Mouse (Mus musculus) hindbrain, embryonic 16.5 days (tissue): Measurements from ENCODE around the gene Gm48552. TPM values are rescaled to one million over a fixed set of nuclear protein-coding genes. Genes with fewer than 3 reads are reported as not detected.

Experiments used
- ATAC-seq: fragments of 200-750 bp; cut with Nextera tagmentation; 2 replicates; pipeline ENCODE4 v1.8.0; 2017; ENCODE audit warnings: moderate TSS enrichment, moderate library complexity
- H3K27ac ChIP-seq: fragments of 300-500 bp; sonication (generic); 2 replicates; pipeline ENCODE4 v1.5.1; 2014; ENCODE audit warnings: low read depth, mild to moderate bottlenecking, control low read depth, low read length, moderate library complexity
- H3K27me3 ChIP-seq: fragments of 300-500 bp; sonication (generic); replicated peaks from 2 replicates; pipeline ENCODE4 v1.6.1; 2014; ENCODE audit warnings: low read length; ENCODE audit not compliant: control insufficient read depth, insufficient read depth
- H3K36me3 ChIP-seq: fragments of 300-500 bp; sonication (generic); 2 replicates; pipeline ENCODE4 v1.6.1; 2014; ENCODE audit warnings: mild to moderate bottlenecking, low read length, moderate library complexity, mixed read lengths; ENCODE audit not compliant: control insufficient read depth, insufficient read depth
- H3K4me1 ChIP-seq: fragments of 300-500 bp; sonication (generic); 2 replicates; pipeline ENCODE4 v1.6.1; 2014; ENCODE audit warnings: low read depth, low read length; ENCODE audit not compliant: control insufficient read depth, insufficient read depth
- H3K4me2 ChIP-seq: fragments of 300-500 bp; sonication (generic); 2 replicates; pipeline ENCODE4 v1.6.1; 2014; ENCODE audit warnings: mild to moderate bottlenecking, low read length, control low read depth, moderate library complexity
- H3K4me3 ChIP-seq: fragments of 300-500 bp; sonication (generic); 2 replicates; pipeline ENCODE4 v1.5.1; 2014; ENCODE audit warnings: mild to moderate bottlenecking, low read length, control low read depth, moderate library complexity
- H3K9ac ChIP-seq: fragments of 300-500 bp; sonication (generic); 2 replicates; pipeline ENCODE4 v1.6.1; 2014; ENCODE audit warnings: low read depth, mild to moderate bottlenecking, control low read depth, low read length, moderate library complexity
- H3K9me3 ChIP-seq: fragments of 300-500 bp; sonication (generic); 2 replicates; pipeline ENCODE4 v1.6.1; 2014; ENCODE audit warnings: mild to moderate bottlenecking, low read length, moderate library complexity; ENCODE audit not compliant: control insufficient read depth
- WGBS: fragments of 180-500 bp; shearing (Covaris S2); extraction: QIAGEN DNeasy Blood & Tissue Kit; methylation state at CpG from one replicate; pipeline ENCODE4 v1.1.7; 2014; 5-methylcytosine and 5-hydroxymethylcytosine counted together
- polyA plus RNA-seq: library from polyadenylated mRNA; unstranded; fragments of >200 nt; fragmentation: Nextera tagmentation; extraction: Ambion mirVana; gene quantifications from 2 replicates; pipeline ENCODE4 v1.2.1, GENCODE M21; 2015

Gene Gm48552
- polyA plus RNA-seq, 1 experiment from 2014 or later, result 1.5 TPM

DNA sequence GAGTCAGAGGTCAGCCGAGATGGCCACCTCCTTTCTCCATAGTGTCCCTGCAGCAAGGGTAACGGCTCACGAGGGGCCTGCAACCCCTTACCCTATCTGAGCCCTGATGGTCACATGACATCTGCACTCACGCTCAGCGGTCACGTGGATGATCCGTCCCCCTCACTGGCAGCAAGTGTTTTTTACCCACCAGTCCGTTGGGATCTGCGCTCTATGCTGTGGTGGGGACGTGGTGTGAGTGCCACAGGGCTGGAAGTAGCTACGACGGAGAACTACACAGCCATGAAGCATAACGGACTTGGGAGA, 19.6 kb downstream of the Gm48552 start:
- H3K36me3 ChIP-seq, result peaks cover 21% of the 10 kb centered on the region
- ATAC-seq, result no peak
- 50% methylated on average over 13 of the region's 13 CpGs for WGBS
- H3K27ac ChIP-seq, result no peak overlapping the region
- peaks cover 3% of the 10 kb centered on the region; the same call in 1 of the 2 replicates for H3K27me3 ChIP-seq
- no peaks in the 10 kb centered on the region for H3K9me3 ChIP-seq
- H3K9ac ChIP-seq, result no peak overlapping the region
- H3K4me1 ChIP-seq, result peaks cover 36% of the 10 kb centered on the region
- H3K4me3 ChIP-seq, result no peak overlapping the region
- H3K4me2 ChIP-seq, result no peak overlapping the region

DNA sequence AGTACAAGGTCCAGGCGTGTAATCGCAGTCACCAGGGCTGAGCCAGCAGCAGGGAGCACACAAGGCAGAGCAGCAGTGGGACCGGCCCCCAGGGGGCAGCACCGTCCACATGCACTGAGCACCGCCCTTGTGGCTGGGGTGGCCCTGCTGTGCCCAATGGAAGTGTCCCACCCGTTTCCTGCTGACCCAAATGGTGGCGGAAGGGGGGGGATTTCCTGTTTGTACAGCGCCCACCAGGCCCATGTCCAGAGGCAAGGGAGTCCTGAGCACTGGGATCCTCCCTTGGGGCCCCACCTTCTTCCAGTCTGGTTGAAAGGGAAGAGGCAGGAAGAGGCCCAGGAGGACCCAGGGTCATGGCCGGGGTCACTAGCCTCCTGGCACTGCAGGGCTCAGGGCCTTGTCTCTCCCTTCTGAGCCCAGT, 20.1 kb downstream of the Gm48552 start:
- Histone ChIP-seq H3K4me1 (peaks cover 37% of the 10 kb centered on the region), H3K36me3 (peaks cover 21% of the 10 kb centered on the region), H3K27me3 (peaks cover 3% of the 10 kb centered on the region; the same call in 1 of the 2 replicates), H3K9me3 (no peaks in the 10 kb centered on the region), H3K9ac (no peak overlapping the region), H3K4me2 (no peak overlapping the region), H3K4me3 (no peak overlapping the region), H3K27ac (peak overlapping the region; percentile 29)
- ATAC-seq, result no peak
- 19% methylated on average over 9 of the region's 9 CpGs for WGBS

DNA sequence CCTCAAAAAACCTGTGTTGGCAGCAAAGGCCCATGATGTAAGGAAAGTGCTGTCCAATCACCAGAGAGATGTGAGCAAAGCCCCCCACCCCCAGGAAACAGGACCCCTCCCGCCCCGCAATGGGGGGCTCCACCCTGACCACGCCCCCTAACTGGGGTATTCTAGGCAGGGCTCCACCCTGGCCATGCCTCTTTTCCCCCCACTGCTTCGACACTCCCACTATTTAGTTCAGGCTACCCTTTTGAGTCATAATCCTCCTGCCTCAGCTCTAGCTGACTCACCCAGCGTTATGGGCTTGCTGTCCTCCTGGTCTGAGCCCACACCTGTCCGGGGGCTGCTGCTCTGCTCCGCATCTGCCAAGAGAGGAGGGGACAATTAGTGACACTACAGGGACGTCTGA, 20.5 kb downstream of the Gm48552 start:
- no peak overlapping the region for H3K4me3 ChIP-seq
- H3K9me3 ChIP-seq, result no peaks in the 10 kb centered on the region
- H3K27ac ChIP-seq, result peak overlapping the region; percentile 29
- H3K36me3 ChIP-seq, result peaks cover 18% of the 10 kb centered on the region
- peaks cover 3% of the 10 kb centered on the region; the same call in 1 of the 2 replicates for H3K27me3 ChIP-seq
- WGBS, result 11% methylated on average over 8 of the region's 8 CpGs
- H3K4me1 ChIP-seq, result peaks cover 41% of the 10 kb centered on the region
- H3K9ac ChIP-seq, result no peak overlapping the region
- ATAC-seq, result no peak
- H3K4me2 ChIP-seq, result no peak overlapping the region

DNA sequence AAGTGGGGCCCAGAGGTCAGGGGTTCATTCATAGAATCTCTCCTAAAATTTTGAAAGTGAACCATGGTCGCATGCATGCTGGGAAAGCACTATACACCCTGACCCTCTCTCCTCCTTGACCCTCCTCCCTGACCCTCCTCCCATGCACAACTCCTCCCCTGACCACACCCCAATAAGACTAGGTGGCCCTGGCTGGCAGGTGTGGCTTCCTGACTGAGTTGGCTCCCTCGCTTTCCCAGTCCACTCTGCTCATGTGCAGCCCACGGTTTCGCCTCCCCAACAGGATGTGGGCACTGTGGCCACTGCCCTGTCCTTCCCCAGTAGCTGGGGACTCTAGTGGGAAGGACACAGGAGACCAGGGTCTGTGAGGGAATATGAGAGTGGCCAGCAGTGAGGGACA, 21.5 kb downstream of the Gm48552 start:
- Histone ChIP-seq H3K27ac (0 out of 2 replicates have a peak overlapping the region, but pooled peaks have one; percentile 81), H3K4me1 (peaks cover 49% of the 10 kb centered on the region), H3K9me3 (no peaks in the 10 kb centered on the region), H3K27me3 (peaks cover 3% of the 10 kb centered on the region; the same call in 1 of the 2 replicates), H3K4me2 (no peak overlapping the region), H3K9ac (no peak overlapping the region), H3K4me3 (no peak overlapping the region), H3K36me3 (peaks cover 14% of the 10 kb centered on the region)
- WGBS, result 70% methylated on average over 4 of the region's 4 CpGs
- no peak for ATAC-seq

DNA sequence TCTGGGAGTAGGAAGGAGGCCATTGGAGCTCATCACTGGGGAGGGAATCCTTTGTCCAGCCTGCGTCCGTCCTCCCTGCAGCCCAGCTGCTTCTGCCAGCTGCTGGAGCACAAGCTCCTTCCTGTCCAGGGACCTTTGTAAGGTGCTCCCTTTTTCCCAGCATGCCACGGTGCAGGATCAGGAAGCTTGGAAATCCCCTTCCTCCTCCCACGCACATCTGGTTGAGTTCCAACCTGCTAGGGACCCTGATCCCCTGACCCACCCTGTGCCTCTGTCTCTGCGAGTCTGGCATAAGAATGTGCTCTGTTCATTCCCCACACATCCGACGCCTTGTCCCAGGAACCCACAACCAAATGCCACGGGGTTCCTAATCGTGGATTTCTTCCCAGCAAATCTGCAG, 22.2 kb downstream of the Gm48552 start:
- ATAC-seq, result no peak
- no peak overlapping the region for H3K4me3 ChIP-seq
- H3K9me3 ChIP-seq, result no peaks in the 10 kb centered on the region
- H3K27me3 ChIP-seq, result peaks cover 3% of the 10 kb centered on the region; the same call in 1 of the 2 replicates
- WGBS, result 62% methylated on average over 9 of the region's 9 CpGs
- no peak overlapping the region for H3K9ac ChIP-seq
- peaks cover 52% of the 10 kb centered on the region for H3K4me1 ChIP-seq
- H3K27ac ChIP-seq, result peak overlapping the region; percentile 81
- peaks cover 12% of the 10 kb centered on the region for H3K36me3 ChIP-seq
- no peak overlapping the region for H3K4me2 ChIP-seq

DNA sequence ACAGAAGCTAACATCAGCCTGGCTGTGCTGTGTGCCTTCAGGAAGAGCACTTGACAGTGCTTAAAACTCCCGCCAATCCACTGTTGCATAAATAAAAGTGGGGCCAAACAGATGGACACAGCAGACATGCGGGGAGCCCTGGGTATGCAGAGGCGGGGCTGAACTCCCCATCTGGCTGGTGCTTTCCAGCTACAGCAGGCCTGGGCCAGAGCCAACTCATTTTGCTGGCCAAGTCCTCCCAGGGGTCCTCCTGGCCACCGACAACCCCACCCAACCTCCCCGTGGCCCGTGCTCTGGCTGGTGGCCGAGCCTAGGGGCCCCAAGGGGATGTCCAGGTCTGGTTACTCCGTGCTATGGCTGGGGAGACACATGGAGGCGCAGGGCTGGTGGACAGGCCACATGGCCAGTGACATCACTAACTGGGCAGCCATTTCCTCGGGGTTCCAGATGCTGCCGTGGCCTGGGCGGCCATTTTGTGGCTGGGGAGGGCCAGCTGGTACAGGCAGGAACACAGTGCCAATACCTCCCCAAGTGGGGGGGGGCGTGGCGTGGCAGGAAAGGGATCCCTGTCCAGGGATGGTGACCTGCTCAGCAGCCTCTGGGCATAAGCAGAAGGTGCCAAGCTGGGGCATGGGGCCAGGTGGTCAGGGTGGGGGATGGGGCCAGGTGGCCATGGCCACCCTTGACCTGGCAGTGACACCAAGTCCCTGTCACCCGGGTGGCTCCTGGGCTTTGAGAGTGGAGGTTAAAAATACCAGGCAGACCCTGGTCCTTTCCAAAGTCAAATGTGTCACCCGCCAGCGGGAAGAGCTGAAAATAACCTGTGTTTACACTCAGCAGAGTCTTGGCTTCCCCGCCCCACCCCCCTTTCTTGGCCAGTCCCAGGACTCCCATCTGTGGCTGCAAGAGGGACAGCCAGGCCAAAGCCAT, 22.9 kb downstream of the Gm48552 start:
- 37% methylated on average over 18 of the region's 18 CpGs for WGBS
- Histone ChIP-seq H3K9me3 (no peaks in the 10 kb centered on the region), H3K27ac (peak overlapping the region; percentile 81), H3K9ac (peak overlapping the region; percentile 43; the same call in 1 of the 2 replicates), H3K4me1 (peaks cover 54% of the 10 kb centered on the region), H3K4me3 (no peak overlapping the region), H3K36me3 (peaks cover 4% of the 10 kb centered on the region), H3K27me3 (peaks cover 3% of the 10 kb centered on the region; the same call in 1 of the 2 replicates), H3K4me2 (peak overlapping the region; percentile 15; the same call in 1 of the 2 replicates)
- peak; percentile 18; the same call in 1 of the 2 replicates for ATAC-seq

DNA sequence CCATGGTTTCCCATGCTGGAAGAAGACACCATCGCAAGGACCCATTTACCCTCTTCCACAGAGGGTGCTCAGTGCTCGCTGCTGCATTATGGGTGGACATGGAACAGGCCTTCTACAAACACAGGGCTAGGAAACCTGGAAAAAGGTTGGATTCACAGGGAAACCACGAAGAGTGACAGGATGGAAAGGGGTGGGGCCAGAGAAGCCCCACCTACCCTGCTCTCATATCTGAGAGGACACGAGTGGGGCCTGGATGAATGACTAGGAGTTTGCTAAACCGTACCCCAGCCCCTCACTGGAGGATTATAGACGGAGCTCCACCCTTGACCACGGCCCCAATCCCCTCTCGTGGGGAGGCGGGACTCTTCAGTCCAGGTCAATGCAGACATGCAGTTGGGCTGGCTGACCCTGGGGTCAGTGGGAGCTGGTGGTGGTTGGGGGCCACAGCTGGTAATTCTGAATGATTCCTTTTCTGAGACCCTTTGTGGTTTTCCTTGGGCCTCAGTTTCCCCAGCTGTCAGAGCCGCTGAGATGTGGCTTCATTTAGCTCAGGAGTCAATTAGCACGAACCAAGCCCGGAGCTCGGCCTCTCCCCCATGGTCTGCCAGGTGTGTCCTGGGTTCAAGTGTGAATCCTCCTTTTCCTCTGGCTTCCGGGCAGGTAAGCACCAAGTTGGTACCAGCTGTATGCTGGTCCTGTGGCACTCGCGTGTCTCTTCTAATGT, 23.9 kb downstream of the Gm48552 start:
- Histone ChIP-seq H3K9ac (no peak overlapping the region), H3K36me3 (no peaks in the 10 kb centered on the region; the same call in 1 of the 2 replicates), H3K9me3 (no peaks in the 10 kb centered on the region), H3K27ac (peak overlapping the region; percentile 81; the same call in 1 of the 2 replicates), H3K27me3 (peaks cover 3% of the 10 kb centered on the region; the same call in 1 of the 2 replicates), H3K4me1 (peaks cover 55% of the 10 kb centered on the region), H3K4me2 (no peak overlapping the region), H3K4me3 (no peak overlapping the region)
- 74% methylated on average over 16 of the region's 16 CpGs for WGBS
- no peak for ATAC-seq

DNA sequence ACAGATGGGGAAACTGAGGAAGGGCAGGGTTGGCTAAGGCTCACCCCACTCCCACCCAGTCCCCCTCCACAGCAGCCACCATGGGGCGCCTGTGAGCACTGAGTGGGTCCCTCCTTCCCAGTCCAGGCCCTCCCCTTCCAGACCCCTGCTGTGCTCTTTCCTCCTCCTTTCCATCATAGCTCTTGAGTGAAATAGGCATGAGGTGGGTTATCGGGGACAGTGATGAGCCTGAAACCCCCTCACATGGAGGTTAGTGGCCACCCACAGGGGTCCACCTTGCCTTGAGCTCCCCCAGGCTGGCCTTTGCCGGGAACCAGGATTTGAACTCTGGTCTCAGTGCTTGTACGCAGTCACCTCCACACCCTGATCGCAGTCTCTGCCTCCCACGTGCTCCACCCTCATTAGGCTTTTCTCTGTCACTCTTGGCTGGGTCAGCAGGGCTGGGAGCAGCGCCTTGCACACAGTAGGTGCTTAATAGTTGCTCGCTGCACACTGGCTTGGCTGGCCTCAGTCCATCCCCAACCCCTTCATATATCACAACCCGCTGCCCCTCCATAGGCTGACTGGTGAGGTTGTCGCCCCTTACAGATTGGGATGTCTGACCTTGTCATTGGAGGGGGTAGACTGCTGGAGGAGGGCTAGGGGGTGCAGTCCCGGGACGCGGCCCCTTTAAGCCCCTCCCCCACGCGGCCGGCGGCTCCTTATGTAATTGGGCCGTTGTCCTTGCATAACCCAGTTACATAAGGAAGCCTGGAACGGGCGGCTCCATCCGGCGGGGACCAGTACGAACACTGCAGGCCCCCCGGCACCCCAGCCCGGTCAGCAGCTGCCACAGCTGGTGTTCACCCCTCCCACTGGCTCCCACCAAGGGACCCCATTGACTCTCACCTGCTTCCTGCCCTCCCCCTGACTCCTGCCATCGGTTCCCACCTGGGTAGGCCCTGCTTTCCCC, 24.8 kb downstream of the Gm48552 start:
- peak overlapping the region; percentile 31 for H3K9ac ChIP-seq
- H3K9me3 ChIP-seq, result no peaks in the 10 kb centered on the region
- ATAC-seq, result no peak
- H3K4me3 ChIP-seq, result no peak overlapping the region
- peaks cover 57% of the 10 kb centered on the region for H3K4me1 ChIP-seq
- 30% methylated on average over 26 of the region's 26 CpGs for WGBS
- peaks cover 3% of the 10 kb centered on the region; the same call in 1 of the 2 replicates for H3K27me3 ChIP-seq
- H3K4me2 ChIP-seq, result peak overlapping the region; percentile 34
- peak overlapping the region; percentile 23; the same call in 1 of the 2 replicates for H3K27ac ChIP-seq
- H3K36me3 ChIP-seq, result no peaks in the 10 kb centered on the region
